Mouse (Mus musculus) testis, adult 2 months (tissue): ENCODE data around the gene Nek2.

Experiments used
- CTCF ChIP-seq: fragments of 200-500 bp; IDR thresholded peaks from 2 replicates; pipeline ENCODE4 v1.5.1; 2012; ENCODE audit warnings: low read depth, mild to moderate bottlenecking, inconsistent platforms, low read length, moderate library complexity; ENCODE audit not compliant: control insufficient read depth, insufficient read depth, insufficient replicate concordance
- POLR2A ChIP-seq: fragments of 200-500 bp; IDR thresholded peaks from 2 replicates; pipeline ENCODE4 v1.6.1; 2012; ENCODE audit warnings: low read depth, mild to moderate bottlenecking, inconsistent platforms, low read length, moderate library complexity; ENCODE audit not compliant: control insufficient read depth

DNA sequence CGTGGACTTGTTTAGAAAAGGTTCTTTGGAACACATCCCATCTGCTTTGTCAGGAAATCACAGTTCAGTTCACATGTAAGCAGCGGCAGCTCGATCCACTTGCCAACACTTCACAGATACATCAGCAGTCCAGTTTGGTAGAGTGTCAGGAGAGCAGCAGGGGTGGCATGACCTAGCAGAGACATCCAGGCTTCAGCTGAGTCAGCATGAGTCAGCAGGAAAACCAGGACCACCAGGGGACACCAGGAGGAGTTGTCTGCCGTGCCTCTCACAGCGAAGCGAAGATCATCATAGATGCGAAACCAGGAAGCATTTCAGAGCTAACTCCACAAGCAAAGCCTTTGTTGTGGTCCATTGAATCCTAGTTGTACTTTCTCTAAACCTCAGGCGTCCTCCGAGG is 32.2 kb downstream of the Nek2 start:
- TF ChIP-seq CTCF (no peak), POLR2A (no peak)
